Mouse (Mus musculus) embryonic fibroblast, embryonic 13.5 days (primary cell): ENCODE data around the gene Tigit.

Experiments
- CTCF ChIP-seq: IDR thresholded peaks from 2 replicates; pipeline ENCODE4 v1.5.1; 2011; ENCODE audit warnings: mild to moderate bottlenecking, control low read depth, low read length, moderate library complexity, borderline replicate concordance; ENCODE audit not compliant: insufficient read depth
- POLR2A ChIP-seq: IDR thresholded peaks from 2 replicates; pipeline ENCODE4 v1.6.1; 2011; ENCODE audit warnings: low read depth, mild to moderate bottlenecking, control low read depth, low read length, moderate library complexity

- TF ChIP-seq POLR2A (no peak), CTCF (no peak)
Measured at GRCm38 (mm10) chr16:43664861-43665260, 915 bp upstream of the Tigit start.
